In genomic region chr15:94248386-94248785, GRCm38 (mm10) we compare ENCODE assay signal across 17 mouse cellular contexts.
DNase-seq lines count a peak whose midpoint lies in the region; ATAC-seq lines count a peak whose summit lies in the region.
"Had no signal": no experiment of that assay in that cellular context is flagged by ENCODE, and none has a peak within 500 bp of the region (broad histone marks: within the 10 kb centered on the region; RNA-seq: fewer than 3 reads in every experiment).

No protein-coding gene starts in this region.

- no peaks in the 10 kb centered on the region for H3K9me3 ChIP-seq in hindbrain, embryonic 10.5 days
- no peaks in the 10 kb centered on the region for H3K9me3 ChIP-seq in hindbrain, embryonic 16.5 days (ENCODE audit: control insufficient read depth, low read length)
- no peaks in the 10 kb centered on the region for H3K9me3 ChIP-seq in heart, embryonic 15.5 days (replicated peaks)
- no peaks in the 10 kb centered on the region for H3K9me3 ChIP-seq in forebrain, embryonic 10.5 days
- H3K9me3 ChIP-seq: embryonic facial prominence, embryonic 13.5 days; megakaryocyte, embryonic 14.5 days had no signal

- no peak overlapping the region for H3K9ac ChIP-seq in hindbrain, embryonic 16.5 days (ENCODE audit: low read depth, low read length)
- no peak overlapping the region for H3K9ac ChIP-seq in heart, embryonic 15.5 days
- H3K9ac ChIP-seq: embryonic facial prominence, embryonic 13.5 days; forebrain, postnatal 0 days; hindbrain, embryonic 14.5 days had no signal

- peaks cover 4% of the 10 kb centered on the region for H3K4me1 ChIP-seq in hindbrain, embryonic 10.5 days (replicated peaks)
- H3K4me1 ChIP-seq in hindbrain, embryonic 16.5 days (ENCODE audit: control insufficient read depth, insufficient read depth, low read depth, low read length): no peaks in the 10 kb centered on the region
- peaks cover 26% of the 10 kb centered on the region for H3K4me1 ChIP-seq in heart, embryonic 15.5 days (replicated peaks)
- H3K4me1 ChIP-seq in forebrain, embryonic 10.5 days: 0 out of 2 replicates have a peak, but pooled peaks cover 4% of the 10 kb centered on the region
- H3K4me1 ChIP-seq: megakaryocyte, embryonic 14.5 days had no signal

- WGBS in hindbrain, embryonic 10.5 days: 56% methylated on average over 6 of the region's 6 CpGs
- 70% methylated on average over 6 of the region's 6 CpGs for WGBS in hindbrain, embryonic 16.5 days
- 58% methylated on average over 6 of the region's 6 CpGs for WGBS in heart, embryonic 15.5 days
- WGBS in forebrain, embryonic 10.5 days: 68% methylated on average over 6 of the region's 6 CpGs

- no peak overlapping the region for H3K4me3 ChIP-seq in hindbrain, embryonic 10.5 days
- no peak overlapping the region for H3K4me3 ChIP-seq in hindbrain, embryonic 16.5 days (ENCODE audit: low read length)
- H3K4me3 ChIP-seq in heart, embryonic 15.5 days: no peak overlapping the region
- H3K4me3 ChIP-seq in forebrain, embryonic 10.5 days: no peak overlapping the region
- H3K4me3 ChIP-seq: embryonic facial prominence, embryonic 13.5 days; megakaryocyte, embryonic 14.5 days had no signal

- H3K27me3 ChIP-seq in hindbrain, embryonic 10.5 days (ENCODE audit: insufficient read depth, poor library complexity, severe bottlenecking): no peaks in the 10 kb centered on the region
- no peaks in the 10 kb centered on the region for H3K27me3 ChIP-seq in hindbrain, embryonic 16.5 days (replicated peaks; ENCODE audit: control insufficient read depth, insufficient read depth, low read length)
- no peaks in the 10 kb centered on the region for H3K27me3 ChIP-seq in heart, embryonic 15.5 days
- H3K27me3 ChIP-seq in forebrain, embryonic 10.5 days (ENCODE audit: poor library complexity, severe bottlenecking): no peaks in the 10 kb centered on the region
- H3K27me3 ChIP-seq: embryonic facial prominence, embryonic 13.5 days; megakaryocyte, embryonic 14.5 days had no signal

- DNase-seq in hindbrain, embryonic 10.5 days (ENCODE audit: low spot score): peak; percentile 28
- DNase-seq in ovary, postnatal 36 days (ENCODE audit: low spot score): peak; percentile 14
- DNase-seq in ovary, postnatal 10 days (ENCODE audit: low spot score): no peak
- DNase-seq in testis, postnatal 14 days (ENCODE audit: low spot score): peak; percentile 43
- DNase-seq in thymus, postnatal 14 days: no peak
- no peak for DNase-seq in forebrain, embryonic 10.5 days (ENCODE audit: extremely low spot score, low spot score)
- DNase-seq: adrenal gland, adult 8-10 months; cerebellum, adult 11-12 months; forebrain, postnatal 0 days; layer of hippocampus, adult 9-11 months; right cerebral cortex, postnatal 25 days; thymus, postnatal 36 days had no signal

- no peak overlapping the region for H3K27ac ChIP-seq in hindbrain, embryonic 10.5 days
- H3K27ac ChIP-seq in hindbrain, embryonic 16.5 days (ENCODE audit: low read depth, low read length): no peak overlapping the region
- H3K27ac ChIP-seq in heart, embryonic 15.5 days: peak overlapping the region; percentile 52
- H3K27ac ChIP-seq in forebrain, embryonic 10.5 days: no peak overlapping the region
- H3K27ac ChIP-seq: embryonic facial prominence, embryonic 13.5 days; hindbrain, embryonic 14.5 days had no signal

- no peak overlapping the region for H3K4me2 ChIP-seq in hindbrain, embryonic 16.5 days (ENCODE audit: low read length)
- no peak overlapping the region for H3K4me2 ChIP-seq in heart, embryonic 15.5 days
- H3K4me2 ChIP-seq: embryonic facial prominence, embryonic 13.5 days; hindbrain, embryonic 14.5 days had no signal

- H3K36me3 ChIP-seq in hindbrain, embryonic 10.5 days: no peaks in the 10 kb centered on the region
- no peaks in the 10 kb centered on the region for H3K36me3 ChIP-seq in hindbrain, embryonic 16.5 days (ENCODE audit: control insufficient read depth, insufficient read depth, low read length)
- no peaks in the 10 kb centered on the region for H3K36me3 ChIP-seq in heart, embryonic 15.5 days
- H3K36me3 ChIP-seq in forebrain, embryonic 10.5 days (replicated peaks): no peaks in the 10 kb centered on the region
- H3K36me3 ChIP-seq: embryonic facial prominence, embryonic 13.5 days had no signal

- no peak for ATAC-seq in hindbrain, embryonic 16.5 days
- ATAC-seq in heart, embryonic 15.5 days (replicated peaks; ENCODE audit: insufficient number of reproducible peaks, insufficient read depth, low FRiP score, low read depth): 0 out of 2 replicates have a peak, but pooled peaks have one; percentile 31
- ATAC-seq: forebrain, postnatal 0 days had no signal

Comparison
In these comparisons a context has a peak if more than half of its experiments do, and no peak if none do; other contexts are left out.
1. DNase-seq: peak in hindbrain, embryonic 10.5 days (single experiment), ovary, postnatal 36 days (single experiment) and testis, postnatal 14 days (single experiment); none in ovary, postnatal 10 days (single experiment), thymus, postnatal 14 days (single experiment) and forebrain, embryonic 10.5 days (single experiment).